Mouse (Mus musculus) erythroblast, embryonic 14.5 days (primary cell): ENCODE measurements around the gene Slc25a41. TPM values are rescaled to one million over a fixed set of nuclear protein-coding genes. Genes with fewer than 3 reads are reported as not detected.

Experiments
- H3K27me3 ChIP-seq: 2 replicates; pipeline ENCODE4 v1.6.1; 2012; ENCODE audit warnings: inconsistent platforms; ENCODE audit not compliant: control insufficient read depth
- H3K36me3 ChIP-seq: 2 replicates; pipeline ENCODE4 v1.6.1; 2012; ENCODE audit warnings: mild to moderate bottlenecking, inconsistent platforms; ENCODE audit not compliant: control insufficient read depth
- H3K4me1 ChIP-seq: 2 replicates; pipeline ENCODE4 v1.6.1; 2012; ENCODE audit warnings: inconsistent platforms; ENCODE audit not compliant: control insufficient read depth
- H3K4me3 ChIP-seq: replicated peaks from 2 replicates; pipeline ENCODE3; 2012; ENCODE audit warnings: moderate library complexity, mild to moderate bottlenecking, inconsistent platforms
- H3K9me3 ChIP-seq: 2 replicates; pipeline ENCODE4 v1.6.1; 2012; ENCODE audit warnings: low read length, inconsistent platforms, mixed read lengths; ENCODE audit not compliant: control insufficient read depth
- GATA1 ChIP-seq: IDR thresholded peaks from 2 replicates; pipeline ENCODE4 v1.6.1; 2012; ENCODE audit warnings: low read length, inconsistent platforms, mixed read lengths
- TAL1 ChIP-seq: IDR thresholded peaks from 3 replicates; pipeline ENCODE4 v1.6.1; 2012; ENCODE audit warnings: low read length, inconsistent platforms, mixed read lengths
- polyA plus RNA-seq: library from polyadenylated mRNA; stranded (reverse); fragments of >175 nt; gene quantifications from 2 replicates; pipeline ENCODE4 v1.2.3, GENCODE M21; 2012

Slc25a41 gene
- polyA plus RNA-seq, 1 experiment = not detected

GRCm38 (mm10) chr17:56999968-57000609 is 41.4 kb downstream of the Slc25a41 start, which contains the start of gene Pspn:
Pspn (minus strand) TSS chr17:57000018.
- Histone ChIP-seq H3K4me3 (no peak within 1 kb of the TSS), H3K4me1 (peaks cover 60% of the 10 kb centered on the region), H3K27me3 (no peaks in the 10 kb centered on the region), H3K9me3 (peaks cover 2% of the 10 kb centered on the region; the same call in 1 of the 2 replicates), H3K36me3 (peaks cover 81% of the 10 kb centered on the region)
- TF ChIP-seq GATA1 (no peak), TAL1 (no peak)

- Histone ChIP-seq H3K4me3 (no peak overlapping the region), H3K27me3 (no peaks in the 10 kb centered on the region), H3K9me3 (peaks cover 2% of the 10 kb centered on the region; the same call in 1 of the 2 replicates), H3K4me1 (peaks cover 55% of the 10 kb centered on the region), H3K36me3 (peaks cover 81% of the 10 kb centered on the region)
- TF ChIP-seq GATA1 (no peak), TAL1 (no peak)
These were observed 42.0 kb downstream of the Slc25a41 start for GRCm38 (mm10) chr17:56999414-56999813.

GRCm38 (mm10) chr17:56997029-56997667 is 44.3 kb downstream of the Slc25a41 start, which contains the start of gene Alkbh7:
Alkbh7 (plus strand) TSS chr17:56997339.
- Histone ChIP-seq H3K27me3 (no peaks in the 10 kb centered on the region), H3K4me3 (peak within 1 kb of the TSS; percentile 83), H3K4me1 (peaks cover 41% of the 10 kb centered on the region), H3K36me3 (peaks cover 81% of the 10 kb centered on the region), H3K9me3 (peaks cover 2% of the 10 kb centered on the region; the same call in 1 of the 2 replicates)
- TF ChIP-seq GATA1 = no peak
- TF ChIP-seq TAL1 = no peak

GRCm38 (mm10) chr17:56996506-56996905 is 44.9 kb downstream of the Slc25a41 start:
- Histone ChIP-seq H3K27me3 (no peaks in the 10 kb centered on the region), H3K4me1 (peaks cover 41% of the 10 kb centered on the region), H3K4me3 (peak overlapping the region; percentile 83), H3K9me3 (peaks cover 2% of the 10 kb centered on the region; the same call in 1 of the 2 replicates), H3K36me3 (peaks cover 81% of the 10 kb centered on the region)
- TF ChIP-seq TAL1 = no peak
- no peak for TF ChIP-seq GATA1

- Histone ChIP-seq H3K4me1 (peaks cover 45% of the 10 kb centered on the region), H3K9me3 (peaks cover 2% of the 10 kb centered on the region; the same call in 1 of the 2 replicates), H3K4me3 (no peak overlapping the region), H3K36me3 (peaks cover 71% of the 10 kb centered on the region), H3K27me3 (no peaks in the 10 kb centered on the region)
- TF ChIP-seq GATA1 (no peak), TAL1 (no peak)
These were observed 46.4 kb downstream of the Slc25a41 start for GRCm38 (mm10) chr17:56995046-56995445.

- peaks cover 34% of the 10 kb centered on the region for H3K4me1 ChIP-seq
- no peaks in the 10 kb centered on the region for H3K9me3 ChIP-seq
- peaks cover 48% of the 10 kb centered on the region for H3K36me3 ChIP-seq
- no peaks in the 10 kb centered on the region for H3K27me3 ChIP-seq
- TF ChIP-seq GATA1 (no peak), TAL1 (no peak)
- peak overlapping the region; percentile 75 for H3K4me3 ChIP-seq
These were observed 50.5 kb downstream of the Slc25a41 start for GRCm38 (mm10) chr17:56990966-56991365.

- Histone ChIP-seq H3K9me3 (no peaks in the 10 kb centered on the region), H3K4me1 (peaks cover 36% of the 10 kb centered on the region), H3K4me3 (peak within 1 kb of the TSS; percentile 75), H3K27me3 (no peaks in the 10 kb centered on the region), H3K36me3 (peaks cover 41% of the 10 kb centered on the region)
- TF ChIP-seq TAL1 (no peak), GATA1 (no peak)
These were observed 51.2 kb downstream of the Slc25a41 start, which contains the start of gene Clpp for GRCm38 (mm10) chr17:56990115-56990746. Clpp (plus strand) TSS chr17:56990305.

GRCm38 (mm10) chr17:56989467-56990114 is 51.9 kb downstream of the Slc25a41 start:
- Histone ChIP-seq H3K4me3 (peak overlapping the region; percentile 75), H3K9me3 (no peaks in the 10 kb centered on the region), H3K27me3 (no peaks in the 10 kb centered on the region), H3K36me3 (peaks cover 34% of the 10 kb centered on the region), H3K4me1 (peaks cover 36% of the 10 kb centered on the region)
- TF ChIP-seq GATA1 (no peak), TAL1 (no peak)
